Mouse (Mus musculus): ENCODE measurements at regions not wholly inside any gene's neighbourhood (a gene's known extent, or its start where the extent isn't known, plus 50 kb on each side); places are given as distances from the start of the nearest gene placed in this dataset.

DNA sequence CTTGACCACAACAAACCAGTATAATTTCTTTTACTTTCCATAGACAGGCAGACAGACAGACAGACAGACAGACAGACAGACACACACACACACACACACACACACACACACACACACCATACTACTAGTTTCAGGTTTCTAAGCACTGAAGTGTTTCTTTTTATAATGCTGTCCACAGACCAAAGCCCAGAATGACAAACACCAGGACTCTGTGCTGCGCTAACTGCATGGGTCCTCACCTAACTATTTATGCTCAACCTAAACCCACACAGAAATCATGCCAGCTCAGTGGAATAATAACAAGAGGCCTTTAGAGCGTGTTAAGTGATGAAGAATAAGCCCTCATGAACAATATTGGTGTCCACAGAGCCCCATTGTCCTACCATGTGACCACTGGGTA is 325.0 kb upstream of the Slc24a5 start:
- DNase-seq (ENCODE audit: low read depth, low spot score) = no peak
- Histone ChIP-seq H3K4me3 (ENCODE audit: control insufficient read depth in 1 of 2, insufficient read depth in 1 of 2, low read depth in 2 of 2, low read length in 2 of 2) (no peak overlapping the region), H3K4me1 (ENCODE audit: control insufficient read depth in 1 of 2, insufficient read depth in 2 of 2, low read length in 2 of 2) (no peaks in the 10 kb centered on the region), H3K79me2 (ENCODE audit: control insufficient read depth, insufficient read depth, low read length, poor library complexity) (no peaks in the 10 kb centered on the region), H3K36me3 (ENCODE audit: control insufficient read depth in 1 of 2, insufficient read depth in 2 of 2, low read length in 2 of 2) (no peaks in the 10 kb centered on the region), H3K27ac (ENCODE audit: control insufficient read depth, low read depth, low read length) (no peak overlapping the region), H3K9ac (ENCODE audit: control insufficient read depth, low read depth, low read length, poor library complexity, severe bottlenecking) (no peak overlapping the region), H3K9me3 (replicated peaks; ENCODE audit: insufficient read depth, low read length) (no peaks in the 10 kb centered on the region), H3K27me3 (ENCODE audit: control insufficient read depth in 1 of 2, insufficient read depth in 2 of 2, low read length in 2 of 2) (no peaks in the 10 kb centered on the region)
- TF ChIP-seq RAD21 (IDR thresholded peaks at IDR 0.05; ENCODE audit: low read depth, low read length) (no peak), CHD1 (IDR thresholded peaks at IDR 0.05; ENCODE audit: low read depth, low read length) (no peak), ETS1 (IDR thresholded peaks at IDR 0.05; ENCODE audit: low read depth, low read length) (no peak), E2F4 (IDR thresholded peaks at IDR 0.05; ENCODE audit: borderline replicate concordance, low read depth, low read length) (no peak), CTCF (IDR thresholded peaks at IDR 0.05 in 2 of 3, conservative IDR thresholded peaks at IDR 0.05 in 1 of 3; ENCODE audit: control insufficient read depth in 1 of 3, insufficient read depth in 1 of 3, low read depth in 2 of 3, low read length in 3 of 3, poor library complexity in 1 of 3, severe bottlenecking in 1 of 3) (no peak), MXI1 (IDR thresholded peaks at IDR 0.05; ENCODE audit: low read depth, low read length) (no peak), SMC3 (IDR thresholded peaks at IDR 0.05; ENCODE audit: low read depth, low read length) (no peak), EP300 (IDR thresholded peaks at IDR 0.05; ENCODE audit: low read depth in 1 of 2, low read length in 2 of 2) (no peak), TCF12 (IDR thresholded peaks at IDR 0.05; ENCODE audit: low read depth, low read length) (no peak), MAZ (IDR thresholded peaks at IDR 0.05; ENCODE audit: low read depth, low read length) (no peak), NRF1 (IDR thresholded peaks at IDR 0.05; ENCODE audit: insufficient read depth, low read depth, low read length, poor library complexity, severe bottlenecking) (no peak), USF1 (IDR thresholded peaks at IDR 0.05; ENCODE audit: low read depth, low read length) (no peak), POLR2A (IDR thresholded peaks at IDR 0.05; ENCODE audit: control insufficient read depth in 1 of 2, insufficient read depth in 1 of 2, low read depth in 1 of 2, low read length in 2 of 2, poor library complexity in 1 of 2) (no peak), JUND (IDR thresholded peaks at IDR 0.05; ENCODE audit: low read depth, low read length) (no peak), USF2 (IDR thresholded peaks at IDR 0.05; ENCODE audit: borderline replicate concordance in 1 of 2, insufficient read depth in 1 of 2, low read depth in 1 of 2, low read length in 2 of 2) (no peak)

DNA sequence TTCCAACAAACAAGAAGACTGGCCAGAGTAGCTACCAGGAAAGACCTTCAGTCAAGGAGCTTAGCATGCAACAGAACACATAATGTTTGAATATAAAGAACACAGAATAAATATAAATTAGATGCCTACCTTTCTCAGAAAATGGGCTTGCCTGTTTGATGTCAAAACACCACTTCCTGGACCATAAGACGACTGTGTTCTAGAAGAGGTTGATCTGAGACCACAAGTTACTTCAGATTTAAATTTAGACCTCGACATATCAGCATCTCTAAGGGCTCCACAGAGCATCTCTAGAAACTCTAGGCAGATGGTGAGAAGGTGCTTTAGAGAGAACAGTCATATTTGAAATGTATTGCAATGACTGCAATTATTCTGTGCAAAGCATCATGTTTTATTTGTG is 322.9 kb upstream of the Slc24a5 start:
- no peak overlapping the region for H3K27ac ChIP-seq (ENCODE audit: control insufficient read depth, low read depth, low read length)
- H3K4me1 ChIP-seq (ENCODE audit: control insufficient read depth in 1 of 2, insufficient read depth in 2 of 2, low read length in 2 of 2) = no peaks in the 10 kb centered on the region
- TF ChIP-seq MYB (IDR thresholded peaks at IDR 0.05; ENCODE audit: low read depth, low read length) (no peak), CHD2 (IDR thresholded peaks at IDR 0.05; ENCODE audit: low read length) (no peak), ZMIZ1 (IDR thresholded peaks at IDR 0.05; ENCODE audit: low read depth, low read length) (no peak), POLR2AphosphoS5 (IDR thresholded peaks at IDR 0.05; ENCODE audit: borderline replicate concordance, low read depth, low read length) (no peak), JUND (IDR thresholded peaks at IDR 0.05; ENCODE audit: low read depth, low read length) (no peak), KAT2A (conservative IDR thresholded peaks at IDR 0.05; ENCODE audit: low read depth, low read length) (no peak), TBP (IDR thresholded peaks at IDR 0.05; ENCODE audit: low read depth, low read length) (no peak)
- H3K9ac ChIP-seq (ENCODE audit: control insufficient read depth, low read depth, low read length, poor library complexity, severe bottlenecking) = no peak overlapping the region
- no peaks in the 10 kb centered on the region for H3K36me3 ChIP-seq (ENCODE audit: control insufficient read depth in 1 of 2, insufficient read depth in 2 of 2, low read length in 2 of 2)
- H3K9me3 ChIP-seq (replicated peaks; ENCODE audit: insufficient read depth, low read length) = no peaks in the 10 kb centered on the region
- no peaks in the 10 kb centered on the region for H3K79me2 ChIP-seq (ENCODE audit: control insufficient read depth, insufficient read depth, low read length, poor library complexity)
- no peak for DNase-seq (ENCODE audit: low read depth, low spot score)
- H3K27me3 ChIP-seq (ENCODE audit: control insufficient read depth in 1 of 2, insufficient read depth in 2 of 2, low read length in 2 of 2) = no peaks in the 10 kb centered on the region
- H3K4me3 ChIP-seq (ENCODE audit: control insufficient read depth in 1 of 2, insufficient read depth in 1 of 2, low read depth in 2 of 2, low read length in 2 of 2) = no peak overlapping the region
